Mouse (Mus musculus): ENCODE measurements around the gene Kcnip2. TPM values are rescaled to one million over a fixed set of nuclear protein-coding genes. Genes with fewer than 3 reads are reported as not detected.
A peak's percentile ranks its signal among the peaks of the same experiment; 100 is the strongest.

The Kcnip2 gene
- polyA plus RNA-seq, 1 experiment: 0.72 TPM

- TF ChIP-seq POLR2A (IDR thresholded peaks at IDR 0.05; ENCODE audit: borderline replicate concordance, control insufficient read depth, low read depth, low read length) (no peak), CTCF (IDR thresholded peaks at IDR 0.05; ENCODE audit: control insufficient read depth, insufficient read depth, low read length) (no peak)
- H3K4me3 ChIP-seq (replicated peaks; ENCODE audit: control insufficient read depth, low read depth, low read length): no peak overlapping the region
- WGBS: 95% methylated on average over 3 of the region's 3 CpGs
- peaks cover 2% of the 10 kb centered on the region; the same call in 1 of the 2 replicates for H3K4me1 ChIP-seq (ENCODE audit: control insufficient read depth, insufficient read depth, low read length)
- no peak overlapping the region for H3K27ac ChIP-seq (ENCODE audit: control insufficient read depth, insufficient read depth, low read depth, low read length, poor library complexity)
Observed at GRCm38 (mm10) chr19:45753551-45753950, 62.3 kb downstream of the Kcnip2 start.

GRCm38 (mm10) chr19:45751881-45752280 lies 64.0 kb downstream of the Kcnip2 start:
- TF ChIP-seq POLR2A (IDR thresholded peaks at IDR 0.05; ENCODE audit: borderline replicate concordance, control insufficient read depth, low read depth, low read length) (no peak), CTCF (IDR thresholded peaks at IDR 0.05; ENCODE audit: control insufficient read depth, insufficient read depth, low read length) (no peak)
- Histone ChIP-seq H3K4me3 (replicated peaks; ENCODE audit: control insufficient read depth, low read depth, low read length) (no peak overlapping the region), H3K27ac (ENCODE audit: control insufficient read depth, insufficient read depth, low read depth, low read length, poor library complexity) (no peak overlapping the region), H3K4me1 (ENCODE audit: control insufficient read depth, insufficient read depth, low read length) (peaks cover 4% of the 10 kb centered on the region; the same call in 1 of the 2 replicates)
- 68% methylated on average over 7 of the region's 7 CpGs for WGBS

- WGBS: under 1% methylated on average over 57 of the region's 60 CpGs
- TF ChIP-seq CTCF (IDR thresholded peaks at IDR 0.05; ENCODE audit: control insufficient read depth, insufficient read depth, low read length) (no peak), POLR2A (IDR thresholded peaks at IDR 0.05; ENCODE audit: borderline replicate concordance, control insufficient read depth, low read depth, low read length) (peak; percentile 34; the same call in 1 of the 2 replicates)
- H3K27ac ChIP-seq (ENCODE audit: control insufficient read depth, insufficient read depth, low read depth, low read length, poor library complexity): peak within 1 kb of the TSS; percentile 35
- peaks cover 6% of the 10 kb centered on the region for H3K4me1 ChIP-seq (ENCODE audit: control insufficient read depth, insufficient read depth, low read length)
- H3K4me3 ChIP-seq (replicated peaks; ENCODE audit: control insufficient read depth, low read depth, low read length): peak within 1 kb of the TSS; percentile 77
Observed at GRCm38 (mm10) chr19:45749243-45750043, 66.4 kb downstream of the Kcnip2 start, which contains the start of gene Npm3. Npm3 (minus strand) TSS chr19:45749591.

GRCm38 (mm10) chr19:45748691-45749242 lies 67.1 kb downstream of the Kcnip2 start:
- TF ChIP-seq POLR2A (IDR thresholded peaks at IDR 0.05; ENCODE audit: borderline replicate concordance, control insufficient read depth, low read depth, low read length): no peak
- no peak for TF ChIP-seq CTCF (IDR thresholded peaks at IDR 0.05; ENCODE audit: control insufficient read depth, insufficient read depth, low read length)
- 1% methylated on average over 33 of the region's 33 CpGs for WGBS
- Histone ChIP-seq H3K4me1 (ENCODE audit: control insufficient read depth, insufficient read depth, low read length) (peaks cover 6% of the 10 kb centered on the region), H3K4me3 (replicated peaks; ENCODE audit: control insufficient read depth, low read depth, low read length) (peak overlapping the region; percentile 77), H3K27ac (ENCODE audit: control insufficient read depth, insufficient read depth, low read depth, low read length, poor library complexity) (peak overlapping the region; percentile 35)

GRCm38 (mm10) chr19:45748206-45748605 lies 67.7 kb downstream of the Kcnip2 start:
- TF ChIP-seq POLR2A (IDR thresholded peaks at IDR 0.05; ENCODE audit: borderline replicate concordance, control insufficient read depth, low read depth, low read length) (no peak), CTCF (IDR thresholded peaks at IDR 0.05; ENCODE audit: control insufficient read depth, insufficient read depth, low read length) (no peak)
- Histone ChIP-seq H3K4me3 (replicated peaks; ENCODE audit: control insufficient read depth, low read depth, low read length) (peak overlapping the region; percentile 77), H3K4me1 (ENCODE audit: control insufficient read depth, insufficient read depth, low read length) (peaks cover 6% of the 10 kb centered on the region), H3K27ac (ENCODE audit: control insufficient read depth, insufficient read depth, low read depth, low read length, poor library complexity) (no peak overlapping the region)
- WGBS: 44% methylated on average over 9 of the region's 9 CpGs

GRCm38 (mm10) chr19:45747028-45747867 lies 68.6 kb downstream of the Kcnip2 start:
- TF ChIP-seq CTCF (IDR thresholded peaks at IDR 0.05; ENCODE audit: control insufficient read depth, insufficient read depth, low read length): peak; percentile 93
- no peak for TF ChIP-seq POLR2A (IDR thresholded peaks at IDR 0.05; ENCODE audit: borderline replicate concordance, control insufficient read depth, low read depth, low read length)
- Histone ChIP-seq H3K4me3 (replicated peaks; ENCODE audit: control insufficient read depth, low read depth, low read length) (no peak overlapping the region), H3K27ac (ENCODE audit: control insufficient read depth, insufficient read depth, low read depth, low read length, poor library complexity) (no peak overlapping the region), H3K4me1 (ENCODE audit: control insufficient read depth, insufficient read depth, low read length) (peaks cover 6% of the 10 kb centered on the region)
- WGBS: 43% methylated on average over 11 of the region's 11 CpGs

GRCm38 (mm10) chr19:45746153-45747020 lies 69.5 kb downstream of the Kcnip2 start:
- no peak for TF ChIP-seq POLR2A (IDR thresholded peaks at IDR 0.05; ENCODE audit: borderline replicate concordance, control insufficient read depth, low read depth, low read length)
- peak; percentile 92 for TF ChIP-seq CTCF (IDR thresholded peaks at IDR 0.05; ENCODE audit: control insufficient read depth, insufficient read depth, low read length)
- H3K27ac ChIP-seq (ENCODE audit: control insufficient read depth, insufficient read depth, low read depth, low read length, poor library complexity): no peak overlapping the region
- peaks cover 6% of the 10 kb centered on the region for H3K4me1 ChIP-seq (ENCODE audit: control insufficient read depth, insufficient read depth, low read length)
- WGBS: 15% methylated on average over 29 of the region's 29 CpGs
- no peak overlapping the region for H3K4me3 ChIP-seq (replicated peaks; ENCODE audit: control insufficient read depth, low read depth, low read length)

All from bone marrow, adult 2 months (tissue).